Mouse (Mus musculus) c-Kit-positive CD71-positive TER-119-positive erythroid progenitor cells, embryonic 14.5 days (primary cell): ENCODE measurements around the gene Rbfox3.

Source experiments
- DNase-seq: peaks from one replicate; pipeline ENCODE4 v3.0.0-alpha.2; 2013; ENCODE audit warnings: low spot score

Gene Rbfox3

DNA sequence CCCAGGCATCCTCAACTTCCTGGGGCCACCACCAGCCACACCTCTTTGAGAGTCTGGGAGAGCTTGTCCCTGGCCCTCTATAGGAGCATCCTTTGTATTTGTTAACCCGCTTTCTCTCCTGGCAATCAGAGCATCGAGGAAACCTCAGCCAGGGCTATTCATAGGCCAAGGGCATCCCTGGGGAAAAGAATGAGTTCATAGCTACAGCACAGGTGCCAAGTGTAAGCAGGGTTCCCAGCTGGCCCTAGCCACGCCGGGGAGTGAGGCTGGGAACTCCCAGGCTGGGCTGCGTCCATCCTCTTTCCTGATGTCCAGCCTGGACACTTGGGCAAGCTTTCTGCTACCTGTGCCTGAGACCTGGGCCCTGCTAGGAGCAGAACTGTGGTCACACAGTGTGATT, 241.6 kb downstream of the Rbfox3 start:
- DNase-seq: no peak

DNA sequence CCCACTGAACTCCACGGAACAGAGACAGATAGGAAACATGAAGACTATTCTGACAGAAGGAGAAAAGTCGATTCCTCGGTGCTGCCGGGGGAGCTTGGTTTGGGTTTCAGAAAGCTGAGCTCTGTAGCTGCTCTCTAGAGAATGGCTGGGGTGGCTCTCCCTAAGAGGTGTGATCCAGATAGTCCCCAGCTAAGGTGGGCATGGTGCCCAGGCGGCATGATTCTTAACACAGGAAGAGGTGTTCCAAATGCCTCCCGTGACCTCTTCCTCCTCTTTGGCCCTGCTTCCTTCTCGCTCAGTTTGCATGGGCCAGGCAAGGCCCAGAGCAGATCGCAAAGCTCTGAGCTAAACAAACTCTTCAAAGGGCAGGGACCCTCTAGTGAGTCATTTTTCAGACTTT, 243.0 kb downstream of the Rbfox3 start:
- DNase-seq: no peak

DNA sequence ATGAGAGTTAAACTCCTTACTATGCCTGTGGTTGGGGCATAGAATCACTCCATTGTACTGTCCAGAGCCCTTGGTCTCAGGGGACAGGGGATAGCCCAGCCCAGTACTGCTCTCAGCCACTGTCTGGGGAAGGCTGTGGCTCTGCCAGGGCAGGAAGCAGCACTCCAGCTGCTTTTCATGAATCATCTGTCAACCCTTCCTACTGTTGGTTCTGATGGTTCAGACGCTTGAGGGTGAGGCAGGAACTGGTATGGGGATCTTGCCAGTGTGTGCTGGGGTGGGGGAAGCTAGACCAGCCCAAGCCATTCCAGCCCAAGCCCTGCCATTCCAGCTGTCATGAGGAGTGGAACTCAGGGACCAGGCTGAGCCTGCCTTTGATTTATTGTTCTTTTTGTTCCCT, 243.5 kb downstream of the Rbfox3 start:
- no peak for DNase-seq

DNA sequence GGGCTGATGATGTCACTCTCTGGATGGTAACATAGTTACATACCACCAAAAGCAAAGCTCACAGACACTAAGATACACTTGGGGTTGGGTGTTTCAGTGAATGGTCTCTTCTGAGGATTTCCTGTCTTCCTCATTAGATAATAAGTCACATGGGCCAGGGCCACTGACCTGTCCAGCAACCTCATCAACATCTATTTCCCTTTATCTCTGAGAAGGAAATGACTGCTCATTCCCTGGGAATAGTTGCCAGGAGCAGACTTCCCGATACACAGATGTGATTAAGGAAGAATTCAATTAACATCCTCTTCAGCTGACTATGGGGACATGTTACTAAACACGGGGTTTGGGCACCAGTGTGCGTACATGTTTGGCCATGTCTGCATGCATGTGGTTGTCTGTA, 245.2 kb downstream of the Rbfox3 start:
- no peak for DNase-seq

DNA sequence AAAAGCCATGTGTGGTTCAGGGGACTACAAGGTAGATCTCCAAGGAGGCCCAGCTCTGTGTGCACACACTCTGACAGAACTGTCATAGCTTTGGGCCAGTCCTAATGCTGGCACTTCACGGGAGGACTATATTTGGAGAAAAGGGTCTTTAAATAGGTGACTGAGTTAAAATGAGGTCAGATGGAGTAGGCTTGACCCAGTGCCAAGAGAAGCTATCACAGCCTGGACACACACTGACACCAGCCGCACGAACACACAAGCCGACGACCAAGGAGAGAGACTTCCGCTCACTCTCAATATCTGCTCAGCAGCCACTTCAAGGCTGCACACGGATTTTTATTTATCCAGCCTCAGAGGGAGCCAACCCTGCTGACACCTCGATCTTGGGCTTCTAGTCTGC, 248.1 kb downstream of the Rbfox3 start:
- no peak for DNase-seq

DNA sequence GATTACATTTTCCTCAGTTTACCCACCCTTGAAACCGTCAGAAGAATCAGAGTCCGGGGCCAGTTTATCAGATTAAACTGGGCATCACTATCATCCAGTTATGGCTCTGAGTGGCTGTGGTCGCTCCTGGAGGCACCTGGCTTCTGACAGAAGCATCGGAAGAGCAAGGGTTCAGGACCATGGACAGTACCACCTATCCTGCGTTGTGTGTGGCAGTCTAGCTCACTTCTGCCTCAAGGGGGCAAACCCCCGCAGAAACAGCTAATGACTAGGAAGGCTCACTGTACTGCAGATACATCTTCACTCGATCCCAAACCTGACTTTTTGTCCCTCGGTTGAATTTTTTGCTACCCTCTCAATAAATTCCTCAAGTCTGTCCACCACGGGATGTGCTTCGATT, 252.1 kb downstream of the Rbfox3 start:
- peak; percentile 17 for DNase-seq

DNA sequence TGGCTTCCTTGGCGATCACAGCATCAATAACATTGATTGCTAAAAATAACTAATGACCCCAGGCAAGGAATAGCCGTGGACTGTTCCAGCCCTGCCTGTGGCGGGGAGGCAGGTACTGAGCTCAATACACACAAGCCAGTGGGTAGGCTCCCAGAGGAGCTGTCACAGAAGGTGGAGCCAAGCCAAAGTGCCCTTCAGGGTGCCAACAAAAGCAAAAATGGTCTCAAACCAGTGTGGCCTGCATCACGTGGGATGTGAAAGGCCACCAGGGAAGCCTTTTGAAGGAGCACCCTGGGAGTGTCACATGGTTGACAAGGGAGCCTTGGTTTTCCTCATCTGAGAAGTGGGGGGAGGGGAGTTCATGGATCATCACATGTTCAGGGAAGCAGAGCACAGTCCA, 255.6 kb downstream of the Rbfox3 start:
- no peak for DNase-seq

DNA sequence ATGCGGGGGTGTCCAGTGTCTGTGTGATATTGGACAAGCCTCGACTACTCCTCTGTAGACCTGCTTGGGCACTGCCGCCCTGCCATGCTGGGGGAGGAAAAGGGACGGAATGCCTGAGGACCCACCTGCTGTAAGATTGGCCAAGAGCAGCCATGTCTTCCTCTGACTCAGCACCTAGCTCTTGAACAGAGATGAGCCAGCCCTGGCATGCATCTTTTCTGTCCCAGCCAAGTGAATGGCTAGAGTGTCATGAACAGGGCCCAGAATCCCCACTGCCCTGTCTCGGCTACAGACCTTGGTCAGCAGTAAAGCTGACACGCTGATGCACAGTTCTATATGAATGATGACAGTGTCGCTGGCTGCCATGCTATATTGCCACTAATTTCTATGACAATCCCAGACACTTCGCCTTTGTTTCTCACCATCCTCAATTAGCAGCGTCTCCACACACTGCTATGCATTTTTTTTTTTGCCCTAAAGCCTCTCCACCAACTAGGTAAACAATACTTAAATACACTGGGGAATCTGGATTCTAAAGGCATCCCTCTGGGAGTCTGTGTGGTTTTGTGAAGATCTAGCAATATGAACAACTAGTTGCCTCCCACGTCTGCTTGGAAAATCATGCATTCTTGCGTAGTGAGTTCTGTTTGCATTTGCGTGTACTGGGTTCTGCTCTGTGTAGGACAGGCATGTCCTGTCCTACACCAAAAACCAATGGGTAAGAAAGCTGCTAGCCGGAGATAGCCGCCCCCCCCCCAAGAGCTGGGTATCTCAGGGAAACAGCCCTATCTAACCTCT, 257.7 kb downstream of the Rbfox3 start:
- DNase-seq: no peak

DNA sequence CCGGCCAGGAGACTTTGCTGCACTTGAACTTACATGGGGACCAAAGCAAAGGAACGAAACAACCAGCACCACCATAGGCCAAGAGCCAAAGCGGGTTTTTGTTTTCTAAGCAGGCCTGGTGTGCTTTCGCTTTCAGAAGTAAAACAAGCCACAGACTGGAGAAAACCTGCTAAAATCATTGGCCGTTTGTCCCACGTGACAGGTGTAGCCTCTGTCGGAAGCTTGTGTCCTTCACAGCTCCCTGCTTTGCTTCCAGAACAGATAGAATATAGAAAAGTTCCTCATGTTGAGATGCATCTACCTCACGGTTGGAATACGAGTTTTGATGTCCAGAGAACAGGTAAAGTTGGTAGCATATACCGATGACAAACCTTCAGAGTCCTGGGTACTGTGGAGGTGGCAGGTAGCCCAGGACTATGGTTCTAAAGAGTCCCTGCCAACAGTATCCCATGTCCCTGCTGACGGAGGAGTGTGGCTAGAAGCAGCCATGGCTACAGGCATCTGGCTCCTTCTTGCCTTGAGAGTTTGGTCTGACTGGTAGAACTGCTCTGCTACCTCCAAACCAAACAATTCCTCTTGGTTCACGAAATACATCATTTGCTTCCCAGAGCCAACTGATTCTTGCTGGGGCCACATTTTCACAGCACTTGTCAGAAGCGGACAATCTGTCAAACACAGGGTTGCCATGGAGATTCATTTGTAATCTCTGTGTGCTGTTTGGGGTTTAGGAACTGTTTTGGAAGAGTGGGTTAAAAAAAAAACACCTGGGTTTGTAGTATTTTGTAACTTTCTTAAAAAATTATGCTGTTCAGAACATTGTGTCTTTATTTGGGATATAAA, 258.8 kb downstream of the Rbfox3 start:
- DNase-seq: no peak

DNA sequence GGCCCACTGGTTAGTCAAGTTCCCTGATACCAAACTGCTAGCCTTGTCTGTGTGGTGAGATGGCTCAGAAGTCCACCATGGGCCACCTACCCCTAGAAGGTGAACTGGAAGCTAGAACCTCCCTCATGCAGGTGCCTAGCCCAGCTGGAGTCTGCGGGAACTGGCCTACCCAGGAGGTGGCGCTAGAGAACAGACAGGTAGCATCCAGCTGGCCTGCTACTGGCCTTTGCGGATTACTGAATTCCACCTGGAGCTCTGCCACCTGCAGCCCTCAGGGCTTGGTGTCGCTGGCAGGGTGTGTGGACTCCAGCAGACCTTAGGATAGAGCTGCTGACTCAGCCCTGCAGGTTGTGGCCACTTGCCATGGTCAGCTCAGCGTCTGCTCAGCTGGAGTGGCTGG, 263.0 kb downstream of the Rbfox3 start:
- DNase-seq: no peak

DNA sequence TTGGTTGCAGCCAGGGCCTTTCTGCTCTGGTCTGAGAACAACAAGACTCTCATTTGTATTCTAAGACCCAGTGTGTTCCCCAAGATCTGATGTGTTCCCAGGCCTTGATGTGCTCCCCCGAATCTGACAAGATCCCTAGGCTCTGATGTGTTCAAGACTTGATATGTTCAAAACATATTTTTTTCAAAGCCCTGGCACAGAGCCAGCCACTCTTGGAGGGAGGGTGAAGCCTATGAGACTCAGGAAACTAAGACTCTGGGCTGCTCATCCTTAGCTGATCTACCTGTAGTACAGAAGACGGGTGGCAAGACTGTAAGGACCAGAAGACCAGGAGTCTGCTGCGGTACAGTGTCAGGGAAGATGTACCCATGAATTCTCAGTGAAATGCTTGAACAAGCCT, 264.5 kb downstream of the Rbfox3 start:
- DNase-seq: no peak

DNA sequence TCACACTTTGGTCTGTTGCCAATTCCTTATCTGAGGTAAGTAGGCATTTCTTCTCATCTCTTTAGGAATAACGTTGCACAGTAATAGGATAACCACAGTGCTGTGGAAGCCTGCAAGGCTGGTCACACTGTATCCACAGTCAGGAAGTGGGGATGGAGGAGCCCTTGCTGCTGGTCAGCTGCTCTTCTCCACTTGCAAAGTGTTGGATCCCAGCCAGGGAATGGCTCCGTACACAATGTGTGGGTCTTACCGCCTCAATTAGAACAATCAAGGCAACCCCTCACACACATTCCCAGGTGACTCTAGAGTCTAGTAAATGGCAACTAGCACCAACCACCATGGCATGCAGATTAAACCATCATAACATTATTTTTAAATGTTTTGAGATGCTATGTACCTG, 266.2 kb downstream of the Rbfox3 start:
- no peak for DNase-seq

DNA sequence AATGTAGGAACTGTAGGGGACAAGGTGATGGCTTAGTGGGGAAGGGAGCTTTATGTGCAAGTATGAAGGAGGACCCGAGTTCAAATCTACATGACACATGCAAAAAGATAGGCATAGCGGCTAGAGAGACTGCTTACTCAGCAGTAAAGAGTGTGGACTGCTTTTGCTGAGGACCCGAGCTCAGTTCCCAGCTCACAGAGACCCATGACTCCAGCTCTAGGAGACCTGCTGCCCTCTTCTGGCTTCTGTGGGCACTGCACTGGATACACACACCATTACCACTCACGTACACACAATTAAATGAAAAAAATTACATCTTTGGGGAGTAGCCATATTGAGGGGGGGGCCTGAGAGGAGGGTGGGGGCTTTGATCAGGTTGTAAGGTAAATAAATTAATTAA, 270.7 kb downstream of the Rbfox3 start:
- DNase-seq: no peak

DNA sequence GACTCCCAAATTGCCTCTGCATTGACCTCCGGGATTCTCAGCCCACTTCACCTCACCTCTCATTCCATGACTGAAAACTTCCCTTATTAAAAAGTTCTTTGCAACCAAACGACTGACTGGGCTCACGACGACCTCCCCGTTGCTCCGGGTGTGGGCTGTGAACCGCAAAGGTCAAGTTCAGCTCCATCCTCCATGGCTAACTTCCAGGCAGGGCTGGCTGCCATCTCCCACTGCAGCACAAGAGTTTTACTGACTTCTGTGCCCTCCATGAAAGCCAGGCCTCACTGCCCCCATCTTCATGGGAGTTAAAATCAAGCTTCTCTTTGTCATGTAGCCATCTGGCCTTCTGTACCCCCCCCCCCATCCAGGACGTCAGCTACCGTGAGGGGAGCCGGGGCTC, 273.7 kb downstream of the Rbfox3 start:
- DNase-seq: no peak

DNA sequence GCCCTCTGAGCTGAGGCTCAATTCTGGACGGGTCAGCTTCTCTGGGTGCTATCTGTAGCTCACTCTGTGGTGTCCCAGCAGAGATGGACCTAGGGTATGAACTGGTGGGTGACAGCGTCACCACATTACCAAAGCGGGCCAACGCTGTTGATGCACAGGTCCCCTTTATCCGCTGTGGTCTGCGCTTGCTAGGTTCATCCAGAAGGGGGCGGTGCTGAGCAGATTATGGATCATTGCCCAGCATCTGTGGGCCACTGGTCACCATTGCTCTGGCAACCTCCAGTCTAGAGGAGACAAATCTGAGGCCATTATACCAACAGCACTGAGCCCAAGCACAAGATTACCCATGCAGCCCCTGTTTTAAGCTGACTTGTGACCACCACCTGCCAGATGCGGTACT, 276.8 kb downstream of the Rbfox3 start:
- peak; percentile 6 for DNase-seq

DNA sequence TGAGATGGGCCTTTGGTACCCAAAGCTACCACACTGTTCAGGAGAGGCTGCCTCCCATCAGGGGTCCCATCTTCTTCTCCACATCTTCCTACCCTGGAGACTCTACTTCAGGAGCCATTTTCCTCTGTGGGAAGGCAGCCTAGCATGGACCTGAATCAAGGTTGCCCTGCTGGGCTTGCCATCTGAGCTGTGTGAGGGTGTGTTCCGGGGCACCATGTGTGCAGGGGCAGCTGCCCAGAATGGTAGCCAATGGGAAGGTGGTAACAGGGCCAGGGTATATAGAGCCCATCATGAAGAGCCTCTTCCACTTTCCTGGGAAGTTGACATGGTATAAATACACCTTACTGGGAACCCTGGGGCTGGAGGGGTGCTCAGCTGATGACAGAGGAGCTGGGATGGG, 281.7 kb downstream of the Rbfox3 start:
- DNase-seq: no peak

DNA sequence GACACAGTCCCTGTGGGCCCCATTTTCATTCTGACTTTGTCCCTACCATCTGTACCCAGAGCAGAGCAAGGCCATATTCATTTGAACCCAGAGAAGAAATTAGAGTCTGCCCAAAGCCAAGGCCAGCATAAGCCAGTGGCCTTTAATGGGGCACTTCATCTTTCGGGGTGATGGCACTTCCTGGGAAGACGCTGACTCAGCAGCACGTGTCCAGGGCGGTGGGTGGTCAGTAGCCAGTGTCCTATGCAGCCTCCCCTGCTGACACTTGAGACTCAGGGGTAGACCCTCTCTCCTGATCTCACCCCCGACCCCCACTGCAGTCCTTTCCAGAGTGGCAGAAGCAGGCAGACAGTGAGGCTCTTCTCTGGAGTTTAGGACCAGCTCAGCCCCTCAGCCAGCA, 283.9 kb downstream of the Rbfox3 start:
- DNase-seq: no peak

DNA sequence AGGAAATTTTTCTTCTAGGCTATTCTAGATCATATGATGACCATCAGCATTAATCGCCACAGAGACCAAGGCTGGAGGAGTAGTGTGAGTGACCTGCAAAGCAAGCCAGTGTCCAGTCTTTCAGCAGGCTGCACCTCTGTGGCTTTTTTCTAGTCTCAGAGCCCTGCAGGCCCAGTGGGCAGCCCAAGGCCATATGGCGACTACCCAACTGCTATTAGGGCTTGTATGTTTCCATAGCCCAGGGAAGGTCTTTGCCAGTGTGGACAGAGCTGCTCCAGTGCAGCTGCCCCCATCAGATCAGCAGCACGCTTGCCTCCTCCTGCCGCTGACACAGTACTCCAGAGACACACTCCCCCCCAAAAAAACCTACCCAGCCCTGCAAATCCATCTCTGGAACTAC, 290.5 kb downstream of the Rbfox3 start:
- no peak for DNase-seq

DNA sequence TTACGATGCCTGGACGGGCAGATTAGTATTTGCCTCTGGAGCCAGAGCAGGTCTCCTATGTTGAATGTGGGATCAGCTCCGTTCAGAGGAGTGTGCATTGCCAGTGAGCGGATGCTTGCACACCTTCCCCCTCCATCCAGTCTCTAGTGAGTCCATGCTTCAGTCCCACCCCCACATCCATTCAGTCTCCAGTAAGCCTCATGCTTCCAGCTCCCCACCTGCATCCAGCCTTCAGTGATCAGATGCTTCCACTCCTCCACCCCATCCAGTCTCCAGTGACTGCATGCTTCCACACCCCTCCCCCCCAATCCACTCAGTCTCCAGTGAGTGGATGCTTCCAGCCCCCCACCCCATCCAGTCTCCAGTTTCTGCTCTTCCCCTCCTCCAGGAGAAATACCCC, 297.3 kb downstream of the Rbfox3 start:
- DNase-seq: no peak

DNA sequence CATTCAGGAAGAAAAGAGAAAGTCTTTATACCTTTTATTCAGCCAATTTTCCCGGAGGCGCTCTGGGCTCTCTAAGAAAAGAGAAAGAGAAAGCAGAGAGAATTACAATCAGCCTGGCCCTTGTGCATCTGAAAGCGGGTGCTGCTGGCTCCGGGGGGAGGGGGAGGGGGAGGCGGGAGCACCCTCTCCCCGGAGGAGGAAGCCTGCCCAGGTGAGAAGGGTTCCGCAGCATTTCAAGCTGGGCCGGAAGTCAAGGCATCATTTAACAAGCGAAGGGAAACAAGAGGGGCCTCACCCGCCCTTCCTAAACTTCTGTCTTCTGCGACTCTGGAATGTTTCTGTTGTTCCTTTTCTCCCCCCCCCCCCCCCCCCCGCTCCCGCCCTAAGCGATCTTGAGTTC, 301.3 kb downstream of the Rbfox3 start:
- DNase-seq: no peak

DNA sequence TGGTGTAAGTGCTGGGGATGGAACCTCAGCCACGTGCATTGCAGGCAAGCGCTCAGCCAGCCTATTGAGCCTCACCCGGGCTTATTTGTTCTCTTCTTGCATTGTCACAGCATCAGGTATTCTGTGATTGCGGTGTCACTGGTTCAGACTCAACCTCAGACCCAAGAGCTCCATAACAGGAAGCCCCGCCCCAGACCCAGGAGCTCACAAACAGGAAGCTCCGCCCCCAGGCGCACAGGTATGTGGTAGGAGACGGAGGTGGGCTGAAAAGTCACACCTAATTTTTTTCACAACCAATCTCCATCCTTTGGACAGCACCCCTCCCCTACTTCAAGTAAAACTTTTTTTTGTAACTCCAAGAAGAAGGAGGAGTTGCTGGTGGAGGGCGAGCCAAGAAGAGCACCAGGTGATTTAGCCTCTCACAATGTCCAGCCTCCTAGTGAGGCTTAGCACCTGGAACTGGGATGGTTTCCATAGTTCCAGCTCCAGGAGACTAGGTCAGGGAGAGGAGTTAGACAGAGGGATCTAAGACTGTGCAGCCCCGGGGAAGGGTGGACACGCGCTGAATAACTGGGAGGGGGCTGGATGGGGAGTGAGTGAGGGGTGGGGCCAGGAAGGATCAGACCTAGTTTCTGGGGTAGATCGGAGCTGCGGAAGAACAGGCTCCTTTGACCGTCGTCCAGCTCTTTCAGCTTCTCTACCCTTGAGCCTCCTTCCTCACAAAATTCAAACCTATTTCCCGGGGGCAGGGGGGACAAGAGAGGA, 302.0 kb downstream of the Rbfox3 start:
- DNase-seq: no peak

DNA sequence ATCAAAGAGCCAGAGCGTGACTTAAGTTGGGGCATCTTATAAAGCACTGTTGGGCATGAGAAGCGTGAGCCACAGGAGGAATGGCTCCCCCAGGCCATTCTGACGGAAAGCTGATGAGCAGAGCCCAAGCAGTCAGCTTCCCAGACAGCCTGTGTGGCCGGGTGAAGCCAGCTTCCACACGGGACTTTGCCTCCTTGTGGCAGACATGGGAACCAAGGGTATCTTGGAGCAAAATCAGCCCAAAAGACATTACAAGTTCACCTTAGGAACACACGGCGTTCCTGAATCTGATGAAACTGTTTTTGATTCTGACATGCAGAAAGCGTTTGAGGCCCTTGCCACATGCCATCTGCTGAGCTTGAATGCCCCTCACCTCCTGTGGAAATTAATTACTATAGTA, 303.5 kb downstream of the Rbfox3 start:
- no peak for DNase-seq

DNA sequence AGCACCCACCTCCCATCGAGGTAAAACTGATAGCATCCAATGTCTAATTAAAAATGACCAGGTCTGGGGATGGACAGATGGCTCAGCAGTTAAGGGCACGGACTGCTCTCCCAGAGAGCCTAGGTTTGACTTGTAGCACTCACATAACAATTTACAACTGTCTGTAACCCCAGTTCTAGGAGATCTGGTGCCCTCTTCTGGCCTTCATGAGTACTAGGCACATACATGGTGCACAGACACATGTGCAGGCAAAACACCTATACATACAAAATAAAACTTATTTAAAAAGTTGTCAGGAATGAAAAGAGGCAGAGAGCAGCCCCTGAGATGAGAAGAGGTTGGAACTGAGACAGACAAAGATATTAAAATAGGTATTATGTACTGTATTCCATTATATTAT, 305.8 kb downstream of the Rbfox3 start:
- no peak for DNase-seq
